Mouse (Mus musculus) kidney, postnatal 36 days (tissue): ENCODE results near the gene Aox1.
A peak's percentile ranks its signal among the peaks of the same experiment; 100 is the strongest.
"Not testable (repeated sequence)": the region's sequence is repeated elsewhere in the genome, so short reads cannot be mapped to it uniquely, and the experiment has no call there.

Source experiments
- DNase-seq, 2 experiments: peaks; one replicate each; pipeline ENCODE4 v3.0.0; 2021 to 2022; ENCODE audit warnings: mixed read lengths in 2 of 2

Gene Aox1

GRCm38 (mm10) chr1:58029636-58030117 is at the start of gene Aox1:
TSS of gene Aox1 (plus strand) at chr1:58029931.
- DNase-seq = peak; percentile 43 to 62

- DNase-seq = no peak
These were observed 40.6 kb upstream of the Aox1 start for GRCm38 (mm10) chr1:57989052-57989600.

DNA sequence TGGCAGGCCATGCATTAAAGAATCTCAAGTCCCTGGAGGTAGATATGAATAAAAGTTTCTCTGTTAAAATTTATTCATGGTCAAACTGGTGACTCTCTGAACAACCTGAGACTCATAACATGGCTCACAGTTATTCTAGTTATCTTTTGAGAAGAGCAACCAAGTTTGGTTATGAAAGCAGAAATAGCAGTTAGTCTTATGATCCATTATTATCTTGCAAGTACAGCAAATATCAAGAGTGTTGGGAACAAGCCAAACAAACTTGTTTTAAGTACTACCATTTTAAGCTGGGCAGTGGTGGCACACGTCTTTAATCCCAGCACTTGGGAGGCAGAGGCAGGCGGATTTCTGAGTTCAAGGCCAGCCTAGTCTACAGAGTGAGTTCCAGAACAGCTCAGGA is 38.5 kb upstream of the Aox1 start:
- no peak for DNase-seq

- peak; percentile 93 to 96 for DNase-seq
These were observed 34.1 kb upstream of the Aox1 start, which contains the start of gene Sgo2a for GRCm38 (mm10) chr1:57995432-57996132. TSS of gene Sgo2a (plus strand) at chr1:57995971.

DNA sequence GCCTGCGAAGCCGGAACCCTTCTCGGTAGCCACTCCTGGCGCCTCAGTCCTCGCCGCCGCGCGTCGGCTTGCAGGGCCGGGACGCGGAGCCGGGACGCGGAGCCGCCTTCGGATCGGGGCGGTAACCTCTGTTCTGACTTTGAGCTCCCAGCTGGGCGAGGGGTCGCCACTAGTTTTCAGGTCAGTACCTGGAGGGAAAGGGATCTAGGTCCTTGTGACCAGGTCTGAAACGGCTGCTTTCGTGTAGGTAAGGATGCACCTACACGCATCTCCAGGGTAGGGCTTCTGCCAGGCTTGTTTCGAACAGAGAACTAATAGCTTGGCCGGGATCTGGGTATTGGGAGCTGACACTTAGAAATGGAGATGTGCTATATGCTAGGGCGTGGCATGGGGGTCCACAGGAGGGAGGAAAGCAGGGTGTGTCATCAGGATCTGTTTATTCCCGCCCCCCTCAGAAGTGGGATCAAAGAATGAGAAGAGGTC is 33.6 kb upstream of the Aox1 start:
- no peak for DNase-seq

DNA sequence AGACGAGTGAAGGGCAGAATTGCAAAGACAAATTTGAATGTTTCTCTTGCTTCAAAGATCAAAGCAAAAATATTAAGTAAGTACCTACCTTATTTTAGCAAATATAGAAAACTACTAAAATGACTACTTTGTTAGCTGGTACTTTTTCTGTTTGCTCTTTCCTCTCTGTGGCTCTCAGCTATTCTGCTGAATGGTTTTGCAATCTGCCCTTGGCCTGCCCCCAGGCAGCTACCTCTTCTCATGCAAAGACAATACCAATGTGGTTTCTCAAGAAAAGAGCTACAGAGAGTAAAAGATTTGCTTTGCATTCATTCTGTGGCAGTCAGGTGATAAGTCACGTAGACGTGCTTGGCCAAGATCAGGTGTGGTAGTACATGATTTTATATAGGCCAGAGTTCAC is 31.6 kb upstream of the Aox1 start:
- DNase-seq = no peak

- DNase-seq = not testable (repeated sequence)
These were observed 23.3 kb upstream of the Aox1 start for GRCm38 (mm10) chr1:58006388-58006787.

- DNase-seq = no peak
These were observed 10.9 kb upstream of the Aox1 start, which contains the start of gene Kctd18 for GRCm38 (mm10) chr1:58018856-58019255. TSS of gene Kctd18 (minus strand) at chr1:58018956.

GRCm38 (mm10) chr1:58027707-58028106 is 2.0 kb upstream of the Aox1 start:
- DNase-seq = no peak

DNA sequence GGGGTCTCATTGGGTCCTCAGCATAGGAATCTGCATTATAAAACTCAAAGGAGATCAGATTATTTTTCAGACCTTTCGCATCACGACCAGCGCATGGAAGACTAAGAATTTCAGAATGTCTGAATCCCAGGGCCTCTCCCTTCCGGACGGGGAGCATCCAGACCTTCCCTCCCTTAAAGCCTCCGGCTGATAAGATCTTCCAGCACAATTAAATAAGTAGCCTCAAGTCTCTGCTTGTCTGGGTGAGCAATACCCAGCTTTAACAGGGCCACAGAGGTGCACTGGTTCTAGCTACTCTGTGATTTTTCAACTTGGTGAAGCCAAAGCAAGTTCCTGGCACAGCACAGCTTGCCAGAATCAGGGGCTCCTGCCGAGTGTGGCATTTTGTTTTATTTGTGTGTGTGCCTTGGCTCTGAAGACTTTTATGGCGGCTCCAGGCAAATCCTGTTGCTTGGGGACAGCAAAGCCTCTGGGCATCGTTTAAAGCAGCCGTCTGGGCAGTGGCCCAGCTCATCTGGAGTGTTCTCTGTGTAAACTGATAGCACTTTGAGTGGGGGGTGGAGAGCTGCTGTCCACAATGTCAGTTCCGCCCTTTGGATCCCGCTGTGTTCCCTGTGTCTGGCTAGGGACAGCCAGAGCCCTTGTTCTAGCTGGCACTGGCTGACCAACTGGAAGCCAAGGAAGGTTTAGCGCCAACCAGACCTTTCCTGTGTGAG is 583 bp downstream of the Aox1 start:
- DNase-seq = peak; percentile 18 to 41

GRCm38 (mm10) chr1:58031160-58031769 is 1.5 kb downstream of the Aox1 start:
- peak; percentile 35 to 74 for DNase-seq

GRCm38 (mm10) chr1:58037306-58037705 is 7.6 kb downstream of the Aox1 start:
- not testable (repeated sequence) for DNase-seq

DNA sequence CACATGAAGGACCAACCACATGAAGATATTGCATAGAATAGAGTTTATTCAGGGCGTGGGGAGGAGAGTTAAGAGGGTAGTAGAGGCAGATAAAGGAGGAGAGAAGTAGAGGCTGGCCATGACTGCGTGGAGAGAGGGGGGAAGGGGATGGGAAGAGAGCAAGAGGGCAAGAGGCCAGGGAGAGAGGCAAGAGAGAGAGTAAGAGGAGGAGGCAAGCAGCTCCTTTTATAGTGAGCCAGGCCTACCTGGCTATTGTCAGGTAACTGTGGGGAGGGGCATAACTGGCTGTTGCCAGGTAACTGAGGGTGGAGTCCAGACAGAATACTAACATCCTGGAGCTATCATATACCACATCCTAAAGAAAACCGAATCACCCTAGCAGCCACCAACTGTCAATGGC is 15.3 kb downstream of the Aox1 start:
- DNase-seq = no peak

DNA sequence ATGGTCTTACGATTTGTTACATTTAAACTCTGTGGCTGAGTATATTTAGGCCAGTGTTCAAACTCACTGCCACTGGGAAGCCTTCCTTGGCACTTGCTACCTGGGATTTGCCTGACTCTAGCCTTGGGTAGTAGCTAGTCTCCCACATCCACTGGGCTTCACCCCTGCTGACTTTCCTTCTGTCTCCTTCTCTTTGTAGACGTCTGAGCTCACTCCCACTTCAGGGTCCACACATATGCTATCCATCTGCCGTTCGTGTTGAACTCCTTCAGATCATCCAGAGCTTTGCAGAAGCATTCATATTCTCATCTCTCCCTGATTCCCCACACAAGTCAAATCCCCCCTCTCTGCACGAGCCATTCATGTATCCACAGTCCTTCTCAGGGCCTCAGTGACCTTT is 15.8 kb downstream of the Aox1 start:
- DNase-seq = no peak

- no peak for DNase-seq
These were observed 17.1 kb downstream of the Aox1 start for GRCm38 (mm10) chr1:58046721-58047290.

DNA sequence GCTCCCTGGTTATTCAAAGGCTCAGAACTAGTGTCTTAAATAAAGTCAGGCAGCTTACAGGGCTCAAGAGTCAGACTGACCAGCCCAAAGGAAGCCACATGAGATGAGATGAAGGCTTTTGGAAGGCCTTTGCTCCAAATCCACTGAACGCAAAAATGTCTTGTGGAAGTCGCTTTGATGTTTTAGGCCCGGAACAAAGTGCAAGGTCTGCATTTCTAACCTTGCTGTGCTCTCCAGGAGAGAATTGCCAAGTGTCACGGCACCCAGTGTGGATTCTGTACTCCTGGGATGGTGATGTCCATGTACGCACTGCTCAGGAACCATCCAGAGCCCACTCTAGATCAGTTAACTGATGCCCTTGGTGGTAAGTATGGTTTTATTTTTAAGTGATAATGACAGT is 19.4 kb downstream of the Aox1 start:
- DNase-seq = peak; percentile 29 to 40

GRCm38 (mm10) chr1:58055598-58055997 is 25.9 kb downstream of the Aox1 start:
- no peak for DNase-seq

- DNase-seq = no peak
These were observed 26.5 kb downstream of the Aox1 start for GRCm38 (mm10) chr1:58056074-58056807.

DNA sequence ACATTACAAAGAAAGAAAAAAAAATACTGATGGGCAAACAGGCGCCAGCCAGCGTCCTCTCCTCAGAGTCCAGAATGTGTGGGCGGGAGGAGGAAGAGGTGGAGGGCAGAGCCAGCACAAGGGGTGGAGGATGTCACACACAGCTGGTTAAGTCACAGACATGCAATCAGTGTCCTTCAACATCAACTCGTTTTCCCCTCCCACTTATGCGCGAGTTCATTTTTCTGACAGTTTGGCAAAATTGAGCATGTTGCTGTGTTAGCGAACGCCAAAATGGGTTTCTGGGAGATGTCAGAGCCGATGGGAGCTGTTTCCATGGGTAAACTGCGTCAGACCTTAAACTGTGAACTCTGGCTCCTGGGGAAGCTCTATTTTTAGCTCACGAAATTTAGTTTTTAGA is 27.2 kb downstream of the Aox1 start:
- DNase-seq = no peak

GRCm38 (mm10) chr1:58058846-58059245 is 29.1 kb downstream of the Aox1 start:
- no peak for DNase-seq

GRCm38 (mm10) chr1:58062131-58062530 is 32.4 kb downstream of the Aox1 start:
- no peak for DNase-seq

DNA sequence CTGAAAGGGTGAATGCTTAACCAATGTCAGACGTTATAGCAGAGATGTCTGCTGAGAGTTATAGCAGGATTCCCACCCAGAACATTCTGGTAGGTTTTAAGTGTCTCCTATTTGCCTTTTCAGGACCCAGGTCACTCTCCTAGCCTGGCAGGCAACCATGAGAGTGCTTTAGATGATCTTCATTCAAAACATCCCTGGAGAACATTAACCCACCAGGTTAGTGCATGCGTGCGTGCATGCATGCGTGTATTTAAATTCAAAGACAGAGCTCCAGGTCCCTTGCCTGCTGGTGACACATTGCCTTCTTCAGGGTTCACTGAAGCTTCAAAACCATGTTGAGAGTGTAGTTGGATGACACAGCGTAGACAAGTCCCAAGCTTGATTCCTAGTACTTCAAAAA is 35.4 kb downstream of the Aox1 start:
- peak; percentile 4 to 29 for DNase-seq
